Mouse (Mus musculus): ENCODE measurements at regions not wholly inside any gene's neighbourhood (a gene's known extent, or its start where the extent isn't known, plus 50 kb on each side); places are given as distances from the start of the nearest gene placed in this dataset.

- H3K36me3 ChIP-seq: no peaks in the 10 kb centered on the region
- ATAC-seq (replicated peaks; ENCODE audit: low FRiP score): no peak
- H3K9ac ChIP-seq: no peak overlapping the region
- H3K27me3 ChIP-seq: no peaks in the 10 kb centered on the region
- 87% methylated on average over 17 of the region's 17 CpGs for WGBS
- H3K9me3 ChIP-seq (replicated peaks): no peaks in the 10 kb centered on the region
- peaks cover 7% of the 10 kb centered on the region; the same call in 1 of the 2 replicates for H3K4me1 ChIP-seq
- H3K4me2 ChIP-seq: no peak overlapping the region
- H3K27ac ChIP-seq: no peak overlapping the region
- H3K4me3 ChIP-seq (replicated peaks): no peak overlapping the region
Measured at GRCm38 (mm10) chr10:117441979-117442803, 62.4 kb upstream of the Cpsf6 start.

- Histone ChIP-seq H3K9ac (no peak overlapping the region), H3K27me3 (no peaks in the 10 kb centered on the region; the same call in 1 of the 2 replicates), H3K4me1 (peaks cover 13% of the 10 kb centered on the region), H3K9me3 (replicated peaks) (no peaks in the 10 kb centered on the region), H3K4me2 (peak overlapping the region; percentile 28), H3K36me3 (no peaks in the 10 kb centered on the region), H3K4me3 (replicated peaks) (no peak overlapping the region), H3K27ac (no peak overlapping the region)
- 45% methylated on average over 24 of the region's 24 CpGs for WGBS
- no peak for ATAC-seq (replicated peaks; ENCODE audit: low FRiP score)
Measured at GRCm38 (mm10) chr10:117441121-117441978, 61.5 kb upstream of the Cpsf6 start.

GRCm38 (mm10) chr10:117440225-117440976, 60.6 kb upstream of the Cpsf6 start:
- peaks cover 17% of the 10 kb centered on the region for H3K4me1 ChIP-seq
- H3K9ac ChIP-seq: no peak overlapping the region
- H3K36me3 ChIP-seq: no peaks in the 10 kb centered on the region
- 89% methylated on average over 9 of the region's 9 CpGs for WGBS
- no peaks in the 10 kb centered on the region for H3K9me3 ChIP-seq (replicated peaks)
- no peak for ATAC-seq (replicated peaks; ENCODE audit: low FRiP score)
- H3K27ac ChIP-seq: no peak overlapping the region
- no peaks in the 10 kb centered on the region; the same call in 1 of the 2 replicates for H3K27me3 ChIP-seq
- H3K4me3 ChIP-seq (replicated peaks): no peak overlapping the region
- H3K4me2 ChIP-seq: no peak overlapping the region

- H3K27ac ChIP-seq: no peak overlapping the region
- peaks cover 24% of the 10 kb centered on the region for H3K4me1 ChIP-seq
- H3K4me2 ChIP-seq: no peak overlapping the region
- no peaks in the 10 kb centered on the region for H3K9me3 ChIP-seq (replicated peaks)
- H3K4me3 ChIP-seq (replicated peaks): no peak overlapping the region
- WGBS: 89% methylated on average over 3 of the region's 3 CpGs
- H3K36me3 ChIP-seq: no peaks in the 10 kb centered on the region
- no peak overlapping the region for H3K9ac ChIP-seq
- no peak for ATAC-seq (replicated peaks; ENCODE audit: low FRiP score)
- H3K27me3 ChIP-seq: no peaks in the 10 kb centered on the region; the same call in 1 of the 2 replicates
Measured at GRCm38 (mm10) chr10:117439206-117440110, 59.6 kb upstream of the Cpsf6 start.

- ATAC-seq (replicated peaks; ENCODE audit: low FRiP score): no peak
- Histone ChIP-seq H3K9ac (no peak overlapping the region), H3K4me2 (no peak overlapping the region), H3K27me3 (no peaks in the 10 kb centered on the region; the same call in 1 of the 2 replicates), H3K36me3 (no peaks in the 10 kb centered on the region), H3K27ac (no peak overlapping the region), H3K4me3 (replicated peaks) (no peak overlapping the region), H3K9me3 (replicated peaks) (no peaks in the 10 kb centered on the region), H3K4me1 (peaks cover 26% of the 10 kb centered on the region)
- 97% methylated on average over 3 of the region's 3 CpGs for WGBS
Measured at GRCm38 (mm10) chr10:117438614-117439193, 58.9 kb upstream of the Cpsf6 start.

- H3K36me3 ChIP-seq: no peaks in the 10 kb centered on the region
- H3K9me3 ChIP-seq (replicated peaks): no peaks in the 10 kb centered on the region
- H3K27ac ChIP-seq: no peak overlapping the region
- no peak overlapping the region for H3K4me2 ChIP-seq
- no peak overlapping the region for H3K9ac ChIP-seq
- no peak for ATAC-seq (replicated peaks; ENCODE audit: low FRiP score)
- no peak overlapping the region for H3K4me3 ChIP-seq (replicated peaks)
- no peaks in the 10 kb centered on the region; the same call in 1 of the 2 replicates for H3K27me3 ChIP-seq
- 95% methylated on average over 2 of the region's 2 CpGs for WGBS
- peaks cover 26% of the 10 kb centered on the region for H3K4me1 ChIP-seq
Measured at GRCm38 (mm10) chr10:117437970-117438369, 58.2 kb upstream of the Cpsf6 start.

- no peaks in the 10 kb centered on the region; the same call in 1 of the 2 replicates for H3K27me3 ChIP-seq
- H3K4me2 ChIP-seq: peak overlapping the region; percentile 52
- peak overlapping the region; percentile 22 for H3K4me3 ChIP-seq (replicated peaks)
- H3K9me3 ChIP-seq (replicated peaks): no peaks in the 10 kb centered on the region
- H3K9ac ChIP-seq: no peak overlapping the region; the same call in 1 of the 2 replicates
- H3K4me1 ChIP-seq: peaks cover 32% of the 10 kb centered on the region
- WGBS: 34% methylated on average over 27 of the region's 27 CpGs
- no peak for ATAC-seq (replicated peaks; ENCODE audit: low FRiP score)
- H3K27ac ChIP-seq: no peak overlapping the region
- H3K36me3 ChIP-seq: no peaks in the 10 kb centered on the region
Measured at GRCm38 (mm10) chr10:117436875-117437715, 57.3 kb upstream of the Cpsf6 start.

GRCm38 (mm10) chr10:117436308-117436874, 56.6 kb upstream of the Cpsf6 start:
- no peaks in the 10 kb centered on the region for H3K9me3 ChIP-seq (replicated peaks)
- H3K27me3 ChIP-seq: no peaks in the 10 kb centered on the region; the same call in 1 of the 2 replicates
- peaks cover 33% of the 10 kb centered on the region for H3K4me1 ChIP-seq
- 63% methylated on average over 8 of the region's 8 CpGs for WGBS
- H3K4me2 ChIP-seq: peak overlapping the region; percentile 52
- H3K4me3 ChIP-seq (replicated peaks): no peak overlapping the region
- H3K9ac ChIP-seq: no peak overlapping the region
- no peak for ATAC-seq (replicated peaks; ENCODE audit: low FRiP score)
- no peak overlapping the region for H3K27ac ChIP-seq
- H3K36me3 ChIP-seq: no peaks in the 10 kb centered on the region

- H3K9me3 ChIP-seq (replicated peaks): no peaks in the 10 kb centered on the region
- 49% methylated on average over 12 of the region's 12 CpGs for WGBS
- H3K4me1 ChIP-seq: peaks cover 30% of the 10 kb centered on the region
- peak overlapping the region; percentile 27; the same call in 1 of the 2 replicates for H3K4me3 ChIP-seq (replicated peaks)
- H3K9ac ChIP-seq: no peak overlapping the region
- peak overlapping the region; percentile 57 for H3K4me2 ChIP-seq
- no peaks in the 10 kb centered on the region for H3K36me3 ChIP-seq
- H3K27ac ChIP-seq: no peak overlapping the region
- H3K27me3 ChIP-seq: no peaks in the 10 kb centered on the region; the same call in 1 of the 2 replicates
- ATAC-seq (replicated peaks; ENCODE audit: low FRiP score): no peak
Measured at GRCm38 (mm10) chr10:117435734-117436121, 55.9 kb upstream of the Cpsf6 start.
